Mouse (Mus musculus) olfactory bulb, adult 2 months (tissue): ENCODE measurements around the gene Iqck.

Source experiments
- CTCF ChIP-seq: fragments of 200-500 bp; IDR thresholded peaks from 2 replicates; pipeline ENCODE4 v1.5.1; 2012; ENCODE audit warnings: low read depth, mild to moderate bottlenecking, low read length, moderate library complexity; ENCODE audit not compliant: insufficient read depth
- POLR2A ChIP-seq: fragments of 200-500 bp; IDR thresholded peaks from 2 replicates; pipeline ENCODE4 v1.6.1; 2012; ENCODE audit warnings: mild to moderate bottlenecking, low read depth, low read length, moderate library complexity; ENCODE audit not compliant: insufficient read depth

GRCm38 (mm10) chr7:118995007-118995406, 139.5 kb downstream of the Iqck start, which contains the start of gene Gprc5b:
- TF ChIP-seq CTCF: no peak
- TF ChIP-seq POLR2A: peak; percentile 86
